Mouse (Mus musculus) retina, adult 2 months (tissue): Measurements from ENCODE around the gene Armh4.

Source experiments
- DNase-seq: peaks from one replicate; pipeline ENCODE4 v3.0.0-alpha.2; 2012; ENCODE audit warnings: low read depth, low spot score

Gene Armh4

DNA sequence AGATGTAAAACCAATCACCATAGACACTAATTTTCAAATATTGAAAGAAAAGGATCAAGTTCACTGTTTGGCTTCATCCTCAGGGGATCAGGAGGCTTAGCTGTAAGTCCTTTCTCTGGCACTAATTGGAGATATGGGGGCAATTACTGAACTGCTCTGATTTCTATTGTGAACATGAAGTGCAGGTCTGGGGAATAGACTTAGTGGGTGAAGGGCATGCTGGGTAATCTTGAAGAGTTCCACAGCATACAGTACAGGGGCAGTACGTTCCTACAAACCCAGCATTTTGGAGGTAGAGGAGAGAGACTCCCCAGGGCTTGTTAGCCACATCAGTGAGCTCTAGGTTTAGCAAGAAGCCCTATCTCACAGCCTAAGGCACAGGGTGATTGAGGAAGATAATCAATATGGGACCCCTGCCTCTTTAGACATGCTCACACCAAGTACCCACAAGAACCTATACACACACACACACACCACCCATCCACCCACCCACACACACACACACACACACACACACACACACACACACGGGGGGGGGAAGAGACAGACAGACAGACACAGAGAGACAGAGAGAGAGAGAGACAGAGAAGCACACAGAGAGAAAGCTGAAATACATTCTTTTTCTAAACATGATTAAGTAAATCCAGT is 44.6 kb downstream of the Armh4 start:
- no peak for DNase-seq

DNA sequence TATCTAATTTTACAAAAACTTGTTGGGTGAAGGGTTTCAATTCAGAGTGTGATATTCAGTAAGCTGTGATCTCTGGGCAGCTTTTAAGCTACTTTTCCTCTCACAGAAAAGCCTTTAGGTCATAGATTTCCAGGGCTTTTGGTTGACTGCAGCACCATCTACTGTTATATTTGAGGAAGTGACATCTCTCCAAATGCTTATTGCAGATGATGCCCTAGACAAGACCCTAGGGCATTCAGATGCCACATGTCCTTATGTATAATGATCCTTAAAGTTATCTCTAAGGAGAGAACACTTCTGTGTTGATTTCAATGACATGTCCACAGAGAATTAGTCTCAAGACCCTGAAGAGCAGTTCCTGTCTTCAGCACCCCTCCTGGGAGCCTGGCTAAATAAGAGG is 49.2 kb downstream of the Armh4 start:
- no peak for DNase-seq

DNA sequence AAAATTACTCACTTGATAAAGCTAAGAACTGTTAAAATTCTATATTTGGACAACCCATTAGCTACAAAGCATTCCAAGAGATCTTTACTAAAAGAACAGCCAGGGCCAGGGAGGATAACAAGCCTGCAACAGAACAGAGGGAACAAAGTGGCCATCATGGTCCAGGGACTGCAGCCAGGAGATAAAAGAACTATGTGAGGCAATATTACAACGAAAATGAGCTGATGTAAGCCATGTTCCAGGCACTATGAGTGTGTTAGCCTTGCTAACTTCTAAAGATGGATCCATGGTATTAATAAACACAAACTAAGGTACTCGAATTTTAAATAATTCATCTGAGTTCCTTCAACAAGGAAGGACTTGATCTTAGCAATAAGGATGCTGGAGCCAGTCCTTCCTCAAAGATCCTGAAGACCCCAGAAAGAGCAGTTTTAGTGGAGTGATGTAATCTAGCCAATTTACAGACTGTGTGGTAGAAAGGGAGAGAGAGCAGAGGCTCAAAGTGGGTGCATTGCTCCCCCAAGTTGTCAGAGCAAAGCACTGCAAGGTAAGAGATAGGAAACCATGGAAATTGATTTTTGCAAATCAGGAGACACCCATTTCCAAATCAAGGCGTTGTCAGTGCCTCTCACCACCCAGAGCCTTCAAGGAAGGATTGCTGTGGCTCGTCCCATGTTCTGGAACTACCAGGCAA is 59.7 kb downstream of the Armh4 start:
- DNase-seq = no peak

DNA sequence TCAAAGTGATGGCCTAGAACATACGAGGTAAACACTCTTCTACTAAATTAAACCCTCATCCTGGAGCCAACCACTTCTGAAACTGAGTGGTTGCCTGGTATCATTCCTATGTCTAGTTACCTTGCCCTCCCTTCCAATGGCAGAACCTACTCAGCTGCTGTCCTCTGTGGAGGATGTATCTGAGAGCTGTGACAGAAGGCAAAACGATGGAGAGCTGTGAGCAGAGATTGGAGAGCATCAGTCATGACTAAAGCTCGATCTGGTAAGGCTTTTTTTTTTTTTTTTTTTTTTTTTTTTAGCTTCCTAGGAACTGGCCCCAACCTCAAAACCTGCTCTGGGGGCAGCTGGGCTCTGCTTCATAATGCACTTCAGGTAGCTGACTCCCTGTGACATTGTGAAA is 60.4 kb downstream of the Armh4 start:
- DNase-seq = no peak

GRCm38 (mm10) chr14:49721281-49721680 is 61.9 kb downstream of the Armh4 start:
- no peak for DNase-seq

GRCm38 (mm10) chr14:49719678-49720077 is 63.5 kb downstream of the Armh4 start:
- no peak for DNase-seq

DNA sequence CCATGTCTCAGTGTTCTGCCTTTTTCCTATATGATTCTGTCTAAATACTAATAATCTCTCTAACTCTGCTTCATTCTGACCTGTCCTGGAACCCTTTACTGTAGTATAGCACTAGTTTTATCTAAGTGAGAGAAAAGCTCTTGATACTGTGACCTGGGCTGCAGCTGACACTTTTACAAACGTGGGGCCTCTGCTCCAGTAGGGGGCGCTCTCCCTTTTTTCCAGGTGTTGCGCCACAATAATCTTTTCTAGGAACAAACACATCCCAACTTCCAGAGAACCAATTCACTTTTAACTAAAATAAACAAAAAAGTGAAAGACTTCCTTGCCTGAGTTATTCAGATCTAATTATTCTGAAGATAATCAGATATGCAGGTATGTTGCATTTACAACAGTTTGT is 72.2 kb downstream of the Armh4 start:
- DNase-seq = no peak

- DNase-seq = no peak
These were observed 79.6 kb downstream of the Armh4 start for GRCm38 (mm10) chr14:49703432-49704200.

GRCm38 (mm10) chr14:49679511-49680284 is 103.5 kb downstream of the Armh4 start:
- no peak for DNase-seq

- no peak for DNase-seq
These were observed 106.6 kb downstream of the Armh4 start for GRCm38 (mm10) chr14:49676580-49676979.

DNA sequence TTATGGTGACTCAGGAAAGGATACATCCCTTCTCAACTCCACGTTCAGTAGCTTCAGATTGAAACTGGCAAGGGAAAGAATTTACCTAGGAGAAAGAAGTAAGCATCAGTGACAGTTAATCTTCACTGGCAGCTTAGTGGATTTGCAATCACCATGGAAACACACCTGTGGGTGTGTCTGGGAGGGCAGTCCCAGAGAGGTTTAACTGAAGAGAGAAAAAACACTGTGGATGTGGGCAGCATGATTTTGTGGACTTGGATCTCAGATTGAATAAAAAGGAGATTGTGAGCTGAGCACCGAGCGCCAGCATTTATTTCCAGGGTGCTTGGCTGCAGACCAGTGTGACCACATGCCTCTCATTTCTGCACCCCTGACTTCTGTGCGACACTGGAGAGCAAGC is 122.7 kb downstream of the Armh4 start:
- no peak for DNase-seq

GRCm38 (mm10) chr14:49649191-49649590 is 134.0 kb downstream of the Armh4 start:
- DNase-seq = no peak

DNA sequence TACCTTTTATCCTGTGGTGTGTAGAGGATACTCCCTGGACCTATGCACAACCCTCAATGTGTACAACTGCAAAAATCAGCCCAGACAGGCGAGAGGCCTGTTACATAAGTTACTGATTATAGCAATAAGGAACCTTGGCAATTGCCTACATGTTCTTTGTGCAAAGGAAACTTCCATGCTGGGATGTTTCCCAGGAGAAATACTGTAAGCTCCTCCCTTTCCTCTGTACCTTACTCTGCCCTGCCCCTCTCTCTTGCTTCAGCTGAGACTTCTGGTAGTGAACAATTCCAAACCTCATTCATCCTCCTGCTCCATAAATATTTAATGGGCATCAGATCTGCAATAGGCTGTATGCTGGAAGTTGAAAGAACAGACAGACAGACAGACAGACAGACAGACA is 145.8 kb downstream of the Armh4 start:
- no peak for DNase-seq

DNA sequence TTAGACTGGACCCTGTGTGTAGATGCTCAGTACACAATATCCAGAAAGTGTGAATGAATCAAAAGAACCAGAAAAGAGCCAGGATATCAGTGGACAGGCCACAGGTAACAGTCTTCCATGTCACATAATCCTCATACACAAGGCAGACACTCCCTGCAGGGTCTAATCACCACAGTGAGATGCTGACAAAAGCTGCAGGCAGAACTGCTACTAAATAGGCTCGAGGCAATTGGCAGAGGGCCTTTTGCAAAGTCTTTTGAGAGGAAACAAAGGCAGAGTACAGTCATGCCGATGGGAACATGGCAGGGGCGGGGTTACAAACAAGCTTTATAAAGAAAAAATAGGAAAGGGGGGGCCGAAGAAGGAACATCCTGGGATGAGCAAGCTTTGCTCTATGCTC is 157.1 kb downstream of the Armh4 start:
- no peak for DNase-seq
